Mouse (Mus musculus) neural tube, embryonic 15.5 days (tissue): ENCODE data around the gene Glis3. TPM values are rescaled to one million over a fixed set of nuclear protein-coding genes. Genes with fewer than 3 reads are reported as not detected.

Experiments
- ATAC-seq: fragments of 200-750 bp; cut with Nextera tagmentation; 2 replicates; pipeline ENCODE4 v1.8.0; 2017; ENCODE audit warnings: mild to moderate bottlenecking, moderate TSS enrichment, moderate library complexity; ENCODE audit not compliant: low FRiP score
- H3K27ac ChIP-seq: fragments of 300-500 bp; sonication (generic); replicated peaks from 2 replicates; pipeline ENCODE4 v1.5.1; 2015; ENCODE audit warnings: mild to moderate bottlenecking, inconsistent platforms
- H3K27me3 ChIP-seq: fragments of 300-500 bp; sonication (generic); replicated peaks from 2 replicates; pipeline ENCODE4 v1.6.1; 2015; ENCODE audit warnings: inconsistent platforms
- H3K36me3 ChIP-seq: fragments of 300-500 bp; sonication (generic); 2 replicates; pipeline ENCODE4 v1.6.1; 2015; ENCODE audit warnings: inconsistent platforms
- H3K4me1 ChIP-seq: fragments of 300-500 bp; sonication (generic); 2 replicates; pipeline ENCODE4 v1.6.1; 2015; ENCODE audit warnings: inconsistent platforms
- H3K4me2 ChIP-seq: fragments of 300-500 bp; sonication (generic); 2 replicates; pipeline ENCODE4 v1.6.1; 2015; ENCODE audit warnings: inconsistent platforms, mild to moderate bottlenecking, moderate library complexity
- H3K4me3 ChIP-seq: fragments of 300-500 bp; sonication (generic); replicated peaks from 2 replicates; pipeline ENCODE4 v1.5.1; 2015; ENCODE audit warnings: mild to moderate bottlenecking, inconsistent platforms
- H3K9ac ChIP-seq: fragments of 300-500 bp; sonication (generic); replicated peaks from 2 replicates; pipeline ENCODE4 v1.6.1; 2015; ENCODE audit warnings: mild to moderate bottlenecking, inconsistent platforms
- H3K9me3 ChIP-seq: fragments of 300-500 bp; sonication (generic); replicated peaks from 2 replicates; pipeline ENCODE4 v1.6.1; 2016; ENCODE audit warnings: inconsistent platforms
- WGBS: fragments of 180-500 bp; shearing (Covaris S2); methylation state at CpG from one replicate; pipeline ENCODE4 v1.1.7; 2015; ENCODE audit warnings: mixed read lengths; 5-methylcytosine and 5-hydroxymethylcytosine counted together
- polyA plus RNA-seq: library from polyadenylated mRNA; unstranded; fragments of >200 nt; fragmentation: Nextera tagmentation; extraction: Ambion mirVana; gene quantifications from 2 replicates; pipeline ENCODE4 v1.2.1, GENCODE M21; 2015

Gene Glis3
- polyA plus RNA-seq, 1 experiment from 2014 or later = 2.5 TPM

- no peak for ATAC-seq
- Histone ChIP-seq H3K4me2 (no peak overlapping the region), H3K27ac (no peak overlapping the region), H3K4me1 (no peaks in the 10 kb centered on the region), H3K27me3 (no peaks in the 10 kb centered on the region), H3K9me3 (no peaks in the 10 kb centered on the region), H3K9ac (no peak overlapping the region), H3K36me3 (no peaks in the 10 kb centered on the region), H3K4me3 (no peak overlapping the region)
- 92% methylated on average over 4 of the region's 4 CpGs for WGBS
These were observed 468.2 kb downstream of the Glis3 start for GRCm38 (mm10) chr19:28211630-28212029.

Other genes starting within 250 kb of the Glis3 start
- gene Slc1a1, start 155.0 kb upstream of the Glis3 start, polyA plus RNA-seq = 49.5 and 57.3 TPM in 2 replicates